Mouse (Mus musculus) lung, embryonic 14.5 days (tissue): Measurements from ENCODE around the gene Lingo4. TPM values are rescaled to one million over a fixed set of nuclear protein-coding genes. Genes with fewer than 3 reads are reported as not detected.

ENCODE experiments used
- ATAC-seq: fragments of 200-750 bp; cut with Nextera tagmentation; 2 replicates; pipeline ENCODE4 v1.8.0; 2017; ENCODE audit warnings: mild to moderate bottlenecking, moderate TSS enrichment, moderate library complexity; ENCODE audit not compliant: insufficient read depth
- DNase-seq: peaks from one replicate; pipeline ENCODE4 v3.0.0-alpha.2; 2015
- H3K27ac ChIP-seq: fragments of 300-500 bp; sonication (generic); 2 replicates; pipeline ENCODE4 v1.5.1; 2014; ENCODE audit warnings: low read depth, mild to moderate bottlenecking, moderate library complexity
- H3K27me3 ChIP-seq: fragments of 300-500 bp; sonication (generic); 2 replicates; pipeline ENCODE4 v1.6.1; 2014; ENCODE audit warnings: low read length, control low read depth; ENCODE audit not compliant: insufficient read depth
- H3K36me3 ChIP-seq: fragments of 300-500 bp; sonication (generic); 2 replicates; pipeline ENCODE4 v1.6.1; 2014; ENCODE audit warnings: control low read depth; ENCODE audit not compliant: insufficient read depth
- H3K4me1 ChIP-seq: fragments of 300-500 bp; sonication (generic); 2 replicates; pipeline ENCODE4 v1.6.1; 2014; ENCODE audit warnings: antibody characterized with exemption, control low read depth; ENCODE audit not compliant: insufficient read depth
- H3K4me2 ChIP-seq: fragments of 300-500 bp; sonication (generic); 2 replicates; pipeline ENCODE4 v1.6.1; 2014; ENCODE audit warnings: mild to moderate bottlenecking
- H3K4me3 ChIP-seq: fragments of 300-500 bp; sonication (generic); 2 replicates; pipeline ENCODE4 v1.5.1; 2014; ENCODE audit warnings: low read depth, low read length
- H3K9ac ChIP-seq: fragments of 300-500 bp; sonication (generic); 2 replicates; pipeline ENCODE4 v1.6.1; 2014
- H3K9me3 ChIP-seq: fragments of 300-500 bp; sonication (generic); 2 replicates; pipeline ENCODE4 v1.6.1; 2016; ENCODE audit warnings: low read depth, low read length, control low read depth
- CTCF ChIP-seq: IDR thresholded peaks from 2 replicates; pipeline ENCODE4 v1.5.1; 2016; ENCODE audit warnings: antibody characterized with exemption, low read depth
- whole genome bisulfite sequencing: fragments of 180-500 bp; shearing (Covaris S2); extraction: QIAGEN DNeasy Blood & Tissue Kit; methylation state at CpG from one replicate; pipeline ENCODE4 v1.1.7; 2014; 5-methylcytosine and 5-hydroxymethylcytosine counted together
- polyA plus RNA-seq: library from polyadenylated mRNA; unstranded; fragments of >200 nt; fragmentation: Nextera tagmentation; extraction: Ambion mirVana; gene quantifications from 2 replicates; pipeline ENCODE4 v1.2.1, GENCODE M21; 2014

Gene Lingo4
- polyA plus RNA-seq, 1 experiment from 2014 or later: 0.11 TPM

DNA sequence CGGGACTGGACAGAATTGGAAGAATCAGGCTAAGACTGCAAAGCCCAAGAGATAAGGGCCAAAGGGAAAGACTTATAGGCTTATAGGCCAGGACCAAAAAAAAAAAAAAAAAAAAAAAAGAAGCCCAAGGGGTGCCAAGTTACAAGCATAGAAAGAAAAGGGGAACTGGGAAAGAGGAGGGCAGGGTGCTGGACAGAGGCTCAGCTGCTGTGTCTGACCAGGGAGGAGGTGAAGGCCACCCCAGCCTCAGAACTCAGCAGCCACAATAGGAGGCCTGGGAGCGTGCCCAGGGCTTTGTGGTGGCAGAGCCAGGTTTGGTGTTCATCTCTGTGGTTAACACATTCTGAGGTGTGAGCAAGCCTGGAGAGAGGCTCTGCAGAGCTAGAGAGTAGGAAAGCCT lies 23.2 kb upstream of the Lingo4 start:
- DNase-seq (no peak), ATAC-seq (no peak)
- H3K36me3 ChIP-seq: no peaks in the 10 kb centered on the region
- H3K4me2 ChIP-seq: no peak overlapping the region
- no peaks in the 10 kb centered on the region for H3K27me3 ChIP-seq
- H3K9ac ChIP-seq: no peak overlapping the region
- TF ChIP-seq CTCF: no peak
- no peak overlapping the region for H3K27ac ChIP-seq
- H3K4me3 ChIP-seq: no peak overlapping the region
- H3K4me1 ChIP-seq: no peaks in the 10 kb centered on the region
- 63% methylated on average over 2 of the region's 2 CpGs for WGBS
- no peaks in the 10 kb centered on the region for H3K9me3 ChIP-seq

DNA sequence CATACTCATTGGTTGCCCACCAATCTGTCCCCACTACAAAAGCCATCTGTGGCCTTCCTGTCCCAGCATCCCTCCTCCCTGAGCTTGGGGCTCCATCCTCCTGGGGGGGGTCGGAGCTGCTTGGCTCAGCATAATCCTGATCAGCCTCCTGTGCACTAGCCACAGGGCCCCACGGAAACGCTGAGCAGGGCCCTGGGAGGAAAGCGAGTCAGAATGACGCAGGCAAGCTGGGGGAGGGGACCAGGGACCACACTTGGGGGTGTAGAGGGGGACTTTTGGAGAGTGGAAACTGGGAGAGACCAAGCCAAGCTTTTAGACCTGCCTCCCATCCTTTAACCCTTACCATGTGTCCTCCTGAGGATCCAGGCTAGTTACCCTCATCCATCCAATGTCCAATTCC lies 22.5 kb upstream of the Lingo4 start:
- Histone ChIP-seq H3K4me3 (no peak overlapping the region), H3K4me1 (no peaks in the 10 kb centered on the region), H3K27me3 (no peaks in the 10 kb centered on the region), H3K27ac (no peak overlapping the region), H3K9ac (no peak overlapping the region), H3K9me3 (no peaks in the 10 kb centered on the region), H3K36me3 (no peaks in the 10 kb centered on the region), H3K4me2 (no peak overlapping the region)
- DNase-seq (no peak), ATAC-seq (no peak)
- WGBS: 53% methylated on average over 5 of the region's 5 CpGs
- no peak for TF ChIP-seq CTCF

DNA sequence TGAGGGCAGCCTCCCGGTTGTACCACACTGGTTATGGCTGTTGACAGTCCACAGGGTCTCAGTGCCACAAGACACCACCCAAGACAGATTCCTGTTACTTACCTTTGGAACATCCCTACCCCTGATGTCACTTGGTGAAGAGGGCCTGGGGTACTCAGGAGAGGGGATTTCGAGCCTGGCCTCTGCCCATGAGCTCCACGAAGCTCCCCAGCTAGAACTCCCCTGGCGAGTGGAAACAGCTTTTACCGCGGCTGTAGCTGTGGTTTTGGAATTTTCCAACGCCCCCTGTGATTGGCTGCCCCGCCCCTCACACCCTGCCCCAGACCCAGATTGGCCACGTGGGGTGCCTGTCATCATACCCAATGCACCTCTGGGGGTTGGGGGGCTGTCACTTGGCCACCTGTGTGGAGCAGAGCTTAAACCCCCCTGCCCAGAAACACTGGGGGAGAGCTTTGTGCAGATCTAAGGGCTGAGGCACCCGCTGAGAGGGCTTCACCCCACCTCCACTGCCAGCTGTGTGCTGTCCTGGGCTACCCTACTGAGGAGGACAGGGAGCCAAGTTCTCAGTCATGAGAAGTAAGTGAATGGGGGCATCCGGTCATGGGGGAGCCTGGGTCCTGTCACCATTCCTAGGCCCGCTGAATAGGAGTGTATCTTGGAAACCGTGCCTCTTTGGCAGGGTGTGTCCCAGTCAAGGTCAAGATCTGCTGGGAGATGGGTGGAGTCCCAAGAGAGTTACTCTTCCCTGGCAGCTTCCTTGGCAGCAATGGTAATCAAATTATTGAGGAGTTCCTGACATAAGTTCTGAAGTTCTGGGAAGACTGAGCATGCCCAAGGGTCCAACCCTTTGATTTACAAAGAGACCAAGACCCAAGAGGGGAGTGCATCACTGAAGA lies 21.0 kb upstream of the Lingo4 start:
- Histone ChIP-seq H3K4me3 (no peak overlapping the region), H3K27ac (no peak overlapping the region), H3K4me2 (no peak overlapping the region), H3K36me3 (no peaks in the 10 kb centered on the region), H3K4me1 (no peaks in the 10 kb centered on the region), H3K9ac (no peak overlapping the region), H3K27me3 (no peaks in the 10 kb centered on the region), H3K9me3 (no peaks in the 10 kb centered on the region)
- ATAC-seq (no peak), DNase-seq (no peak)
- 10% methylated on average over 13 of the region's 13 CpGs for WGBS
- TF ChIP-seq CTCF: no peak

DNA sequence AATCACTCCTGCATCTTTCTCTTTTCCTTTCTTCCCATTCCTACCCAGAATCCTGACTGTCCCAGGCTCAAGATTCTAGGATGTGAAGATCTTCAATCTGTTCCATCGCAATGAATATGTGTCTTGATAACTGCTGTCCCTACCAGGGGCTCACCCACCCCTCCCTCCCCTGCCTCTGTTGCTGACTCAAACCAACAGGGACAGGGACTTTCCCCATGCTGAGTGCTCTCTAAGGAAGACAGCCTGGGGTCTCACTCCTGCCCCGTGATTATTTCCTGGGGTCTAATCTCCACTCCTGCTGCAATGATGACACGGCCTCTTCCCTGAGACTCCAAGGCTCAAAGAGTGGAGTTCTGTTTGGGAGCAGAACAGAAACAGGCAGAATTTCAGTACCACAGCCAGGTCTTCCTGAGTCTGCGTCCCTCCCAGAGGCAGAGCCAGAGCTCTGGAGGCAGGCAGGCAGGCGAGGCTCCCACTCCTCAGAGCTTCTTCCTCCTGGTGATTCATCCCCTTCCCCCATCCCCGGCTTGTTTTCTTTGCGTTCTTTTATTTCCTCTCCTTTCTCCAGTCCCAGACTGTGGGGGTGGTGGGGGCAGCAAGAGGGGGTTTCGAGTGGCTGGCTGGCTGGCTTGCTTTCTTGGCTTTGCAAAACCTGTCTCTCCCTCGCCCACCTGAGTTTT lies 18.3 kb upstream of the Lingo4 start:
- no peak overlapping the region for H3K9ac ChIP-seq
- no peaks in the 10 kb centered on the region for H3K36me3 ChIP-seq
- no peak overlapping the region for H3K27ac ChIP-seq
- H3K27me3 ChIP-seq: no peaks in the 10 kb centered on the region
- H3K4me2 ChIP-seq: no peak overlapping the region
- DNase-seq (no peak), ATAC-seq (no peak)
- 14% methylated on average over 9 of the region's 9 CpGs for WGBS
- TF ChIP-seq CTCF: no peak
- no peak overlapping the region for H3K4me3 ChIP-seq
- H3K4me1 ChIP-seq: no peaks in the 10 kb centered on the region
- no peaks in the 10 kb centered on the region for H3K9me3 ChIP-seq

DNA sequence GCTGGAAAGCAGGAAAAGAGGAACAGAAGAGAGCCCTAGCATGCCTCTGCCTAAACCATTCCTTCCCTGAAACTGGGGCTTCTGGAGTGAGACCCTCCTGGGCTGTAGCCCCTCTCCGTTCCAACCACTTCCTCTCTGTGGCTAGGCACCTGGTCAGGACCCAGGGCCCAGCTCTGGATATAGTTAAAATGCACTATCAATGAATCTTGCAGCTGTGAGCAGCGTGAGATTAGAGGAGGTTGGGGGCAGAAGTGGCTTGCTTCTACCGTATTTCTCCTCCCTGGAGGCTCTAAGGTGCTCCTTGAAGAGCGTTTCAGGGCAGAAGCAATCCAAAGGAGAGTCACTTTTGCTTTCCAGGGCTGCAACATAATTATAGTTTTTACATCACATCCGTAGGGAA lies 16.0 kb upstream of the Lingo4 start:
- H3K9ac ChIP-seq: no peak overlapping the region
- ATAC-seq: no peak
- H3K27ac ChIP-seq: no peak overlapping the region
- TF ChIP-seq CTCF: no peak
- WGBS: 71% methylated on average over 5 of the region's 5 CpGs
- no peak overlapping the region for H3K4me2 ChIP-seq
- no peak overlapping the region for H3K4me3 ChIP-seq
- no peaks in the 10 kb centered on the region for H3K9me3 ChIP-seq
- no peaks in the 10 kb centered on the region for H3K4me1 ChIP-seq
- no peaks in the 10 kb centered on the region for H3K36me3 ChIP-seq
- H3K27me3 ChIP-seq: no peaks in the 10 kb centered on the region
- no peak for DNase-seq

DNA sequence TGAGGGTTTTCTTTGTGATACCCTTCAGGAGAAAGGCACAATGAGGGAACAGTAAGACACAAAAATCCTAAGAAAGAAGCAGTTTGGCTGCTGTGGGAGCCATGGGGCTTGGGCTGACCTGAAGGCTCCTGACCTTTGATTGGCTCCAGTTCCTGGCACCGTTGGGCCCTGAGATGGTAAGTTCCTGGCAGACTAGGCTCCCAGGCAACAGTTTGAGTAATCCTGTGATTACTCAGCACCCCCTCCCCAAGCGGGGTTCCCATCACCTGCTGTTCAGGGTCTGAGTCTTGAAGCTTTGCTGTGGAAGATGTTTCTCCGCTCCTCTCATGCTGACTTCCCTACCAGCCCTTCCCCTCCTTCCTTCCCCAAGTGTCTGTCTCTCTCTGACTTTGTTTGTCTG lies 14.8 kb upstream of the Lingo4 start:
- Histone ChIP-seq H3K36me3 (no peaks in the 10 kb centered on the region), H3K9me3 (no peaks in the 10 kb centered on the region), H3K27ac (no peak overlapping the region), H3K4me1 (no peaks in the 10 kb centered on the region), H3K9ac (no peak overlapping the region), H3K27me3 (no peaks in the 10 kb centered on the region), H3K4me3 (no peak overlapping the region), H3K4me2 (no peak overlapping the region)
- TF ChIP-seq CTCF: no peak
- no peak for DNase-seq
- 67% methylated on average over 3 of the region's 3 CpGs for WGBS
- no peak for ATAC-seq

DNA sequence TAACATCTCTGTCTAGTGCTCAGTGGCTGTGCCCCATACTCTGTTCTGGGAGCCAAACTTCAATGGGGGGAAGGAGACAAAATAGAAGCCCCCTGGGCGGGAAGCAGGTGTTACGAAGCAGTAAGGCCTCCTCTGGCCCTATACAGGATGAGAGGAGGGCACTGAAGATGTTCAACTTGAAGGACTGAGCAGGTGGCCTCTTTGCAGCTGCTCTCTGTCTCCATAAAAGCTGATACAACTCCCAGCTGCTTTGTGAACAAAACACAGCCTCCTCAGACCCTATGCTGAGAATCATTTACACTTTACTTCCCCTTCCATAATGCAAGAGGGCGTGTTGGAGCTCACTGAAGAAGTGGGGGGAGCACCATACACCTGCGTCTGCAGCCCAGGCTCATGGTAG lies 11.6 kb upstream of the Lingo4 start:
- no peaks in the 10 kb centered on the region for H3K9me3 ChIP-seq
- no peaks in the 10 kb centered on the region for H3K27me3 ChIP-seq
- no peaks in the 10 kb centered on the region for H3K4me1 ChIP-seq
- no peaks in the 10 kb centered on the region for H3K36me3 ChIP-seq
- no peak overlapping the region for H3K9ac ChIP-seq
- WGBS: 58% methylated on average over 4 of the region's 4 CpGs
- no peak overlapping the region for H3K4me2 ChIP-seq
- no peak for TF ChIP-seq CTCF
- H3K27ac ChIP-seq: no peak overlapping the region
- H3K4me3 ChIP-seq: no peak overlapping the region
- no peak for DNase-seq
- ATAC-seq: no peak
